Mouse (Mus musculus): ENCODE measurements at regions not wholly inside any gene's neighbourhood (a gene's known extent, or its start where the extent isn't known, plus 50 kb on each side); places are given as distances from the start of the nearest gene placed in this dataset.

GRCm38 (mm10) chr6:94927811-94928210 lies 189.2 kb upstream of the Kbtbd8 start:
- Histone ChIP-seq H3K27ac (ENCODE audit: low read depth, low read length) (no peak overlapping the region), H3K4me1 (replicated peaks; ENCODE audit: control insufficient read depth, insufficient read depth, low read length) (no peaks in the 10 kb centered on the region), H3K9me3 (ENCODE audit: control insufficient read depth, low read length) (no peaks in the 10 kb centered on the region), H3K36me3 (ENCODE audit: control insufficient read depth, insufficient read depth, low read length) (no peaks in the 10 kb centered on the region), H3K9ac (ENCODE audit: low read depth, low read length) (no peak overlapping the region), H3K4me2 (replicated peaks; ENCODE audit: low read depth, low read length) (no peak overlapping the region), H3K27me3 (ENCODE audit: control insufficient read depth, insufficient read depth, low read length) (no peaks in the 10 kb centered on the region), H3K4me3 (ENCODE audit: low read depth, low read length) (no peak overlapping the region)
- DNase-seq (ENCODE audit: low spot score), result no peak
- ATAC-seq (ENCODE audit: low FRiP score), result no peak
- 89% methylated on average over 6 of the region's 6 CpGs for WGBS

GRCm38 (mm10) chr6:94926652-94927211 lies 190.3 kb upstream of the Kbtbd8 start:
- H3K9ac ChIP-seq (ENCODE audit: low read depth, low read length), result no peak overlapping the region
- H3K4me2 ChIP-seq (replicated peaks; ENCODE audit: low read depth, low read length), result no peak overlapping the region
- whole genome bisulfite sequencing, result 96% methylated on average over 8 of the region's 8 CpGs
- H3K4me1 ChIP-seq (replicated peaks; ENCODE audit: control insufficient read depth, insufficient read depth, low read length), result no peaks in the 10 kb centered on the region
- H3K9me3 ChIP-seq (ENCODE audit: control insufficient read depth, low read length), result no peaks in the 10 kb centered on the region
- H3K27ac ChIP-seq (ENCODE audit: low read depth, low read length), result no peak overlapping the region
- no peak overlapping the region for H3K4me3 ChIP-seq (ENCODE audit: low read depth, low read length)
- no peaks in the 10 kb centered on the region for H3K27me3 ChIP-seq (ENCODE audit: control insufficient read depth, insufficient read depth, low read length)
- DNase-seq (ENCODE audit: low spot score) (no peak), ATAC-seq (ENCODE audit: low FRiP score) (no peak)
- H3K36me3 ChIP-seq (ENCODE audit: control insufficient read depth, insufficient read depth, low read length), result no peaks in the 10 kb centered on the region

GRCm38 (mm10) chr6:94925408-94925807 lies 191.6 kb upstream of the Kbtbd8 start:
- Histone ChIP-seq H3K4me3 (ENCODE audit: low read depth, low read length) (no peak overlapping the region), H3K27me3 (ENCODE audit: control insufficient read depth, insufficient read depth, low read length) (no peaks in the 10 kb centered on the region), H3K36me3 (ENCODE audit: control insufficient read depth, insufficient read depth, low read length) (no peaks in the 10 kb centered on the region), H3K9ac (ENCODE audit: low read depth, low read length) (no peak overlapping the region), H3K27ac (ENCODE audit: low read depth, low read length) (no peak overlapping the region), H3K4me2 (replicated peaks; ENCODE audit: low read depth, low read length) (no peak overlapping the region), H3K9me3 (ENCODE audit: control insufficient read depth, low read length) (no peaks in the 10 kb centered on the region), H3K4me1 (replicated peaks; ENCODE audit: control insufficient read depth, insufficient read depth, low read length) (no peaks in the 10 kb centered on the region)
- ATAC-seq (ENCODE audit: low FRiP score) (no peak), DNase-seq (ENCODE audit: low spot score) (no peak)
- 73% methylated on average over 1 of the region's 1 CpGs for WGBS

GRCm38 (mm10) chr6:94924338-94925039 lies 192.6 kb upstream of the Kbtbd8 start:
- H3K27ac ChIP-seq (ENCODE audit: low read depth, low read length), result no peak overlapping the region
- WGBS, result 89% methylated on average over 11 of the region's 11 CpGs
- no peaks in the 10 kb centered on the region for H3K4me1 ChIP-seq (replicated peaks; ENCODE audit: control insufficient read depth, insufficient read depth, low read length)
- no peaks in the 10 kb centered on the region for H3K9me3 ChIP-seq (ENCODE audit: control insufficient read depth, low read length)
- H3K27me3 ChIP-seq (ENCODE audit: control insufficient read depth, insufficient read depth, low read length), result no peaks in the 10 kb centered on the region
- H3K9ac ChIP-seq (ENCODE audit: low read depth, low read length), result no peak overlapping the region
- H3K36me3 ChIP-seq (ENCODE audit: control insufficient read depth, insufficient read depth, low read length), result no peaks in the 10 kb centered on the region
- no peak overlapping the region for H3K4me3 ChIP-seq (ENCODE audit: low read depth, low read length)
- no peak overlapping the region for H3K4me2 ChIP-seq (replicated peaks; ENCODE audit: low read depth, low read length)
- no peak for DNase-seq (ENCODE audit: low spot score)
- ATAC-seq (ENCODE audit: low FRiP score), result no peak

- no peak for ATAC-seq (ENCODE audit: low FRiP score)
- WGBS, result 68% methylated on average over 2 of the region's 2 CpGs
- DNase-seq (ENCODE audit: low spot score), result no peak
Observed at GRCm38 (mm10) chr6:94921741-94922140, 195.3 kb upstream of the Kbtbd8 start.

GRCm38 (mm10) chr6:94920770-94921169 lies 196.3 kb upstream of the Kbtbd8 start:
- Histone ChIP-seq H3K36me3 (ENCODE audit: control insufficient read depth, insufficient read depth, low read length) (no peaks in the 10 kb centered on the region), H3K4me1 (replicated peaks; ENCODE audit: control insufficient read depth, insufficient read depth, low read length) (no peaks in the 10 kb centered on the region), H3K4me2 (replicated peaks; ENCODE audit: low read depth, low read length) (no peak overlapping the region), H3K9me3 (ENCODE audit: control insufficient read depth, low read length) (no peaks in the 10 kb centered on the region), H3K4me3 (ENCODE audit: low read depth, low read length) (no peak overlapping the region), H3K27me3 (ENCODE audit: control insufficient read depth, insufficient read depth, low read length) (no peaks in the 10 kb centered on the region), H3K27ac (ENCODE audit: low read depth, low read length) (no peak overlapping the region), H3K9ac (ENCODE audit: low read depth, low read length) (no peak overlapping the region)
- no peak for DNase-seq (ENCODE audit: low spot score)
- no peak for ATAC-seq (ENCODE audit: low FRiP score)
- WGBS, result 95% methylated on average over 2 of the region's 2 CpGs

More at GRCm38 (mm10) chr6:94921741-94922140, 195.3 kb upstream of the Kbtbd8 start:
- Histone ChIP-seq H3K27ac (ENCODE audit: low read depth, low read length) (no peak overlapping the region), H3K4me3 (ENCODE audit: low read depth, low read length) (no peak overlapping the region), H3K9ac (ENCODE audit: low read depth, low read length) (no peak overlapping the region), H3K27me3 (ENCODE audit: control insufficient read depth, insufficient read depth, low read length) (no peaks in the 10 kb centered on the region), H3K36me3 (ENCODE audit: control insufficient read depth, insufficient read depth, low read length) (no peaks in the 10 kb centered on the region), H3K9me3 (ENCODE audit: control insufficient read depth, low read length) (no peaks in the 10 kb centered on the region), H3K4me1 (replicated peaks; ENCODE audit: control insufficient read depth, insufficient read depth, low read length) (no peaks in the 10 kb centered on the region), H3K4me2 (replicated peaks; ENCODE audit: low read depth, low read length) (no peak overlapping the region)

DNA sequence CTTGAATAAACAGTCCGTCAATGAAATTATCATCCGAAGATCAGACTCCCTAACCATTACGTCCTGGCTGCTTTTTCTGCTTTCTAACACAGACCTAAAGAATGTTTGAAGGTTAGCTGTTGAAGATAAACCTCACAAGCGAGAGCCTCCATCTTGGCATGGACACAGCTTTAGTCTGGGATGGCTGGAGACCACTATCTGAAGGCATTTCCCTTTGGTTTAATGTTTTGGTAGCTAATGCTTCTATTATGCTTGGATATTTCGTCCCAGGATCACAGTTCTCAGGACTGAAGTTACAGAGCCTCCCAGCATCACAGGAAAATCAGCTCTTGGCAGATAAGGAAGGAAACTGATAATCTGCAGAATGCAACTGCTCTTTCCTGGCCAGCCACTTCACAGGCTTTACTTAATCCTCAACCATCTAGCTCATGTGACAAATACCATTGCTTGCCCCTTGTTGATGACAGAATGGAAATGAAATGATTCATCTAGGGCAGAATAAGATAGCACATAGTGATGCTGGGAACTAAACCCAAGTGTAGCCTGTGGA lies 197.8 kb upstream of the Kbtbd8 start:
- 92% methylated on average over 5 of the region's 5 CpGs for WGBS
- DNase-seq (ENCODE audit: low spot score), result no peak
- Histone ChIP-seq H3K4me2 (replicated peaks; ENCODE audit: low read depth, low read length) (no peak overlapping the region), H3K9me3 (ENCODE audit: control insufficient read depth, low read length) (no peaks in the 10 kb centered on the region), H3K36me3 (ENCODE audit: control insufficient read depth, insufficient read depth, low read length) (no peaks in the 10 kb centered on the region), H3K27ac (ENCODE audit: low read depth, low read length) (no peak overlapping the region), H3K9ac (ENCODE audit: low read depth, low read length) (no peak overlapping the region), H3K27me3 (ENCODE audit: control insufficient read depth, insufficient read depth, low read length) (no peaks in the 10 kb centered on the region), H3K4me1 (replicated peaks; ENCODE audit: control insufficient read depth, insufficient read depth, low read length) (no peaks in the 10 kb centered on the region), H3K4me3 (ENCODE audit: low read depth, low read length) (no peak overlapping the region)
- no peak for ATAC-seq (ENCODE audit: low FRiP score)

DNA sequence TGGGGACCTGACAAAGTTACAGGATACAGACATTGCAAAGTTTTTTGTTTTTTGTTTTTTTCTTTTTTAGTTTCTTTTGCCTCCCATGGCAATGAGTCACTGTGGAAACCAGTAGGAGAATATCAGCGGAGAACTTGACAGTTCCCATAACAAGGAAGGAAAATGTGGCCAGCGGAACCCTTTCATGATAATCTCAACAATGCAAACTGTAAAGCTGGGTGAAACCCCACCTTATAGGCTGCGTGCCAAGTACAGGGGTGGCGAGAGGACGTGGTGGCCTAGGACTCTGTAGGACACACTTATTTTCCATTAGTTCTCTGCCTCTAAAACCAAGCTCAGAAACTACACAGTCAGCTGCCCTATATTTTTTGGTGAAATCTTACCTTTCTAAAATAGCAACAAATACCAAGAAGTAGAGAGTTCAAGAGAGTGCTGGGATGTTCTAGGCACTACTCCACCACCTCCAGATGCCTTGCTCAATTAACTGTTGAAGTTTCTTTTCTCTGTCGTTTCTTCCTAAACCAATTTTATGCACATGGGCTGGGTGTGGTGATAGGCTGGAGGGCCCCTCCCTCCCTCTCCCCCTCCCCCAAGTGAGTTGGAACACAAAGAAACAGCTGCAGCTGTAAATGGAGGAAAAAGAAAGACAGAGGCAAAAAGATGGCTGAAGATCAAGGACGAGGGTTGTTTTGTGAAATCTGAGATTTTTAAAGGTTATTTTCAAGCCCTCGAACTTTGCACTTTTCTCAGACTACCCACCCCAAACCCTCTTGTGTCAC lies 201.0 kb upstream of the Kbtbd8 start:
- Histone ChIP-seq H3K27ac (ENCODE audit: low read depth, low read length) (no peak overlapping the region), H3K4me2 (replicated peaks; ENCODE audit: low read depth, low read length) (no peak overlapping the region), H3K9me3 (ENCODE audit: control insufficient read depth, low read length) (no peaks in the 10 kb centered on the region), H3K4me3 (ENCODE audit: low read depth, low read length) (no peak overlapping the region), H3K27me3 (ENCODE audit: control insufficient read depth, insufficient read depth, low read length) (no peaks in the 10 kb centered on the region), H3K9ac (ENCODE audit: low read depth, low read length) (no peak overlapping the region), H3K36me3 (ENCODE audit: control insufficient read depth, insufficient read depth, low read length) (no peaks in the 10 kb centered on the region), H3K4me1 (replicated peaks; ENCODE audit: control insufficient read depth, insufficient read depth, low read length) (no peaks in the 10 kb centered on the region)
- DNase-seq (ENCODE audit: low spot score) (no peak), ATAC-seq (ENCODE audit: low FRiP score) (no peak)
- WGBS, result 81% methylated on average over 8 of the region's 8 CpGs

Measured in hindbrain, embryonic 11.5 days (tissue).